Mouse (Mus musculus): ENCODE data around the gene Dusp1. TPM values are rescaled to one million over a fixed set of nuclear protein-coding genes. Genes with fewer than 3 reads are reported as not detected.

Gene Dusp1
- polyA plus RNA-seq, 1 experiment from 2014 or later, result 45.8 TPM

- 89% methylated on average over 7 of the region's 7 CpGs for WGBS
- no peak for ATAC-seq (ENCODE audit: low FRiP score, low TSS enrichment)
Observed at GRCm38 (mm10) chr17:26594171-26594570, 32.2 kb upstream of the Dusp1 start.

GRCm38 (mm10) chr17:26593199-26593598 lies 31.3 kb upstream of the Dusp1 start:
- WGBS, result 93% methylated on average over 5 of the region's 5 CpGs
- H3K4me1 ChIP-seq (ENCODE audit: control insufficient read depth, insufficient read depth, low read length), result no peaks in the 10 kb centered on the region
- peaks cover 13% of the 10 kb centered on the region for H3K36me3 ChIP-seq (ENCODE audit: control insufficient read depth, insufficient read depth, low read length)
- no peak overlapping the region for H3K27ac ChIP-seq (replicated peaks; ENCODE audit: low read depth, low read length)
- DNase-seq (no peak), ATAC-seq (ENCODE audit: low FRiP score, low TSS enrichment) (no peak)
- H3K4me3 ChIP-seq (replicated peaks; ENCODE audit: low read depth, low read length), result no peak overlapping the region
- no peaks in the 10 kb centered on the region for H3K27me3 ChIP-seq (ENCODE audit: control insufficient read depth, insufficient read depth, low read length)
- no peaks in the 10 kb centered on the region for H3K9me3 ChIP-seq (ENCODE audit: control insufficient read depth, low read length)
- no peak overlapping the region for H3K9ac ChIP-seq (replicated peaks; ENCODE audit: low read length)
- no peak overlapping the region for H3K4me2 ChIP-seq (ENCODE audit: low read length)

More at GRCm38 (mm10) chr17:26594171-26594570, 32.2 kb upstream of the Dusp1 start:
- Histone ChIP-seq H3K27me3 (ENCODE audit: control insufficient read depth, insufficient read depth, low read length) (no peaks in the 10 kb centered on the region), H3K4me1 (ENCODE audit: control insufficient read depth, insufficient read depth, low read length) (no peaks in the 10 kb centered on the region), H3K36me3 (ENCODE audit: control insufficient read depth, insufficient read depth, low read length) (peaks cover 9% of the 10 kb centered on the region), H3K9me3 (ENCODE audit: control insufficient read depth, low read length) (no peaks in the 10 kb centered on the region), H3K4me2 (ENCODE audit: low read length) (no peak overlapping the region), H3K4me3 (replicated peaks; ENCODE audit: low read depth, low read length) (no peak overlapping the region), H3K9ac (replicated peaks; ENCODE audit: low read length) (no peak overlapping the region), H3K27ac (replicated peaks; ENCODE audit: low read depth, low read length) (no peak overlapping the region)
- DNase-seq, result no peak

GRCm38 (mm10) chr17:26592510-26592909 lies 30.6 kb upstream of the Dusp1 start:
- Histone ChIP-seq H3K4me3 (replicated peaks; ENCODE audit: low read depth, low read length) (no peak overlapping the region), H3K4me1 (ENCODE audit: control insufficient read depth, insufficient read depth, low read length) (no peaks in the 10 kb centered on the region), H3K4me2 (ENCODE audit: low read length) (no peak overlapping the region), H3K27ac (replicated peaks; ENCODE audit: low read depth, low read length) (no peak overlapping the region), H3K9me3 (ENCODE audit: control insufficient read depth, low read length) (no peaks in the 10 kb centered on the region), H3K27me3 (ENCODE audit: control insufficient read depth, insufficient read depth, low read length) (no peaks in the 10 kb centered on the region), H3K36me3 (ENCODE audit: control insufficient read depth, insufficient read depth, low read length) (peaks cover 13% of the 10 kb centered on the region), H3K9ac (replicated peaks; ENCODE audit: low read length) (no peak overlapping the region)
- no peak for DNase-seq
- WGBS, result 95% methylated on average over 4 of the region's 4 CpGs
- ATAC-seq (ENCODE audit: low FRiP score, low TSS enrichment), result no peak

- Histone ChIP-seq H3K27me3 (ENCODE audit: control insufficient read depth, insufficient read depth, low read length) (no peaks in the 10 kb centered on the region), H3K4me1 (ENCODE audit: control insufficient read depth, insufficient read depth, low read length) (peaks cover 9% of the 10 kb centered on the region; the same call in 1 of the 2 replicates), H3K9ac (replicated peaks; ENCODE audit: low read length) (no peak overlapping the region), H3K4me2 (ENCODE audit: low read length) (no peak overlapping the region), H3K9me3 (ENCODE audit: control insufficient read depth, low read length) (no peaks in the 10 kb centered on the region), H3K4me3 (replicated peaks; ENCODE audit: low read depth, low read length) (no peak overlapping the region), H3K27ac (replicated peaks; ENCODE audit: low read depth, low read length) (no peak overlapping the region), H3K36me3 (ENCODE audit: control insufficient read depth, insufficient read depth, low read length) (peaks cover 14% of the 10 kb centered on the region)
- no peak for DNase-seq
- ATAC-seq (ENCODE audit: low FRiP score, low TSS enrichment), result no peak
- WGBS, result 91% methylated on average over 12 of the region's 12 CpGs
Observed at GRCm38 (mm10) chr17:26587961-26588487, 26.1 kb upstream of the Dusp1 start.

- H3K4me1 ChIP-seq (ENCODE audit: control insufficient read depth, insufficient read depth, low read length), result peaks cover 9% of the 10 kb centered on the region; the same call in 1 of the 2 replicates
- H3K9me3 ChIP-seq (ENCODE audit: control insufficient read depth, low read length), result no peaks in the 10 kb centered on the region
- H3K27me3 ChIP-seq (ENCODE audit: control insufficient read depth, insufficient read depth, low read length), result no peaks in the 10 kb centered on the region
- H3K9ac ChIP-seq (replicated peaks; ENCODE audit: low read length), result no peak overlapping the region
- WGBS, result 62% methylated on average over 15 of the region's 15 CpGs
- H3K4me3 ChIP-seq (replicated peaks; ENCODE audit: low read depth, low read length), result no peak overlapping the region
- peak; percentile 51 for DNase-seq
- ATAC-seq (ENCODE audit: low FRiP score, low TSS enrichment), result no peak
- peak overlapping the region; percentile 22; the same call in 1 of the 2 replicates for H3K27ac ChIP-seq (replicated peaks; ENCODE audit: low read depth, low read length)
- no peak overlapping the region for H3K4me2 ChIP-seq (ENCODE audit: low read length)
- peaks cover 7% of the 10 kb centered on the region; the same call in 1 of the 2 replicates for H3K36me3 ChIP-seq (ENCODE audit: control insufficient read depth, insufficient read depth, low read length)
Observed at GRCm38 (mm10) chr17:26584558-26585136, 22.7 kb upstream of the Dusp1 start.

GRCm38 (mm10) chr17:26584063-26584462 lies 22.1 kb upstream of the Dusp1 start:
- Histone ChIP-seq H3K4me3 (replicated peaks; ENCODE audit: low read depth, low read length) (no peak overlapping the region), H3K36me3 (ENCODE audit: control insufficient read depth, insufficient read depth, low read length) (peaks cover 7% of the 10 kb centered on the region; the same call in 1 of the 2 replicates), H3K27me3 (ENCODE audit: control insufficient read depth, insufficient read depth, low read length) (no peaks in the 10 kb centered on the region), H3K9ac (replicated peaks; ENCODE audit: low read length) (no peak overlapping the region), H3K27ac (replicated peaks; ENCODE audit: low read depth, low read length) (peak overlapping the region; percentile 22; the same call in 1 of the 2 replicates), H3K4me1 (ENCODE audit: control insufficient read depth, insufficient read depth, low read length) (peaks cover 9% of the 10 kb centered on the region; the same call in 1 of the 2 replicates), H3K9me3 (ENCODE audit: control insufficient read depth, low read length) (no peaks in the 10 kb centered on the region), H3K4me2 (ENCODE audit: low read length) (no peak overlapping the region)
- ATAC-seq (ENCODE audit: low FRiP score, low TSS enrichment) (no peak), DNase-seq (no peak)
- 97% methylated on average over 4 of the region's 4 CpGs for WGBS

GRCm38 (mm10) chr17:26583606-26584005 lies 21.7 kb upstream of the Dusp1 start:
- ATAC-seq (ENCODE audit: low FRiP score, low TSS enrichment), result no peak
- Histone ChIP-seq H3K9ac (replicated peaks; ENCODE audit: low read length) (no peak overlapping the region), H3K4me1 (ENCODE audit: control insufficient read depth, insufficient read depth, low read length) (peaks cover 9% of the 10 kb centered on the region; the same call in 1 of the 2 replicates), H3K9me3 (ENCODE audit: control insufficient read depth, low read length) (no peaks in the 10 kb centered on the region), H3K36me3 (ENCODE audit: control insufficient read depth, insufficient read depth, low read length) (peaks cover 5% of the 10 kb centered on the region; the same call in 1 of the 2 replicates), H3K27me3 (ENCODE audit: control insufficient read depth, insufficient read depth, low read length) (no peaks in the 10 kb centered on the region), H3K4me2 (ENCODE audit: low read length) (no peak overlapping the region), H3K27ac (replicated peaks; ENCODE audit: low read depth, low read length) (no peak overlapping the region), H3K4me3 (replicated peaks; ENCODE audit: low read depth, low read length) (no peak overlapping the region)
- no peak for DNase-seq
- 92% methylated on average over 6 of the region's 6 CpGs for WGBS

- H3K4me1 ChIP-seq (ENCODE audit: control insufficient read depth, insufficient read depth, low read length), result peaks cover 9% of the 10 kb centered on the region; the same call in 1 of the 2 replicates
- no peak overlapping the region for H3K4me3 ChIP-seq (replicated peaks; ENCODE audit: low read depth, low read length)
- H3K27me3 ChIP-seq (ENCODE audit: control insufficient read depth, insufficient read depth, low read length), result no peaks in the 10 kb centered on the region
- H3K27ac ChIP-seq (replicated peaks; ENCODE audit: low read depth, low read length), result no peak overlapping the region
- peaks cover 7% of the 10 kb centered on the region for H3K36me3 ChIP-seq (ENCODE audit: control insufficient read depth, insufficient read depth, low read length)
- no peak overlapping the region for H3K9ac ChIP-seq (replicated peaks; ENCODE audit: low read length)
- H3K4me2 ChIP-seq (ENCODE audit: low read length), result no peak overlapping the region
- H3K9me3 ChIP-seq (ENCODE audit: control insufficient read depth, low read length), result no peaks in the 10 kb centered on the region
- DNase-seq, result no peak
- ATAC-seq (ENCODE audit: low FRiP score, low TSS enrichment), result no peak
- 94% methylated on average over 9 of the region's 9 CpGs for WGBS
Observed at GRCm38 (mm10) chr17:26583056-26583455, 21.1 kb upstream of the Dusp1 start.

- DNase-seq (no peak), ATAC-seq (ENCODE audit: low FRiP score, low TSS enrichment) (no peak)
- WGBS, result 85% methylated on average over 5 of the region's 5 CpGs
- Histone ChIP-seq H3K9me3 (ENCODE audit: control insufficient read depth, low read length) (no peaks in the 10 kb centered on the region), H3K9ac (replicated peaks; ENCODE audit: low read length) (no peak overlapping the region), H3K36me3 (ENCODE audit: control insufficient read depth, insufficient read depth, low read length) (peaks cover 6% of the 10 kb centered on the region), H3K4me3 (replicated peaks; ENCODE audit: low read depth, low read length) (no peak overlapping the region), H3K27me3 (ENCODE audit: control insufficient read depth, insufficient read depth, low read length) (no peaks in the 10 kb centered on the region), H3K4me2 (ENCODE audit: low read length) (no peak overlapping the region), H3K27ac (replicated peaks; ENCODE audit: low read depth, low read length) (0 out of 2 replicates have a peak overlapping the region, but pooled peaks have one; percentile 13), H3K4me1 (ENCODE audit: control insufficient read depth, insufficient read depth, low read length) (peaks cover 9% of the 10 kb centered on the region; the same call in 1 of the 2 replicates)
Observed at GRCm38 (mm10) chr17:26582297-26582696, 20.4 kb upstream of the Dusp1 start.

Measured in midbrain, embryonic 14.5 days (tissue).